Mouse (Mus musculus) forebrain, embryonic 11.5 days (tissue): Measurements from ENCODE around the gene Ache. TPM values are rescaled to one million over a fixed set of nuclear protein-coding genes. Genes with fewer than 3 reads are reported as not detected.

Source experiments
- ATAC-seq: fragments of 200-750 bp; cut with Nextera tagmentation; replicated peaks from 2 replicates; pipeline ENCODE4 v1.8.0; 2017; ENCODE audit warnings: moderate TSS enrichment; ENCODE audit not compliant: low FRiP score
- DNase-seq: peaks from one replicate; pipeline ENCODE4 v3.0.0-alpha.2; 2017; ENCODE audit warnings: low spot score
- H3K27ac ChIP-seq: fragments of 300-500 bp; sonication (generic); 2 replicates; pipeline ENCODE4 v1.5.1; 2014; ENCODE audit warnings: low read depth, low read length
- H3K27me3 ChIP-seq: fragments of 300-500 bp; sonication (generic); 2 replicates; pipeline ENCODE4 v1.6.1; 2014; ENCODE audit warnings: mild to moderate bottlenecking, low read length, mixed read lengths; ENCODE audit not compliant: control insufficient read depth, insufficient read depth
- H3K36me3 ChIP-seq: fragments of 300-500 bp; sonication (generic); 2 replicates; pipeline ENCODE4 v1.6.1; 2014; ENCODE audit warnings: mild to moderate bottlenecking, low read length, moderate library complexity, mixed read lengths; ENCODE audit not compliant: control insufficient read depth, insufficient read depth
- H3K4me1 ChIP-seq: fragments of 300-500 bp; sonication (generic); replicated peaks from 2 replicates; pipeline ENCODE4 v1.6.1; 2014; ENCODE audit warnings: low read length, mixed read lengths; ENCODE audit not compliant: control insufficient read depth, insufficient read depth
- H3K4me2 ChIP-seq: fragments of 300-500 bp; sonication (generic); 2 replicates; pipeline ENCODE4 v1.6.1; 2014; ENCODE audit warnings: low read depth, mild to moderate bottlenecking, low read length, moderate library complexity, mixed read lengths; ENCODE audit not compliant: severe bottlenecking
- H3K4me3 ChIP-seq: fragments of 300-500 bp; sonication (generic); 2 replicates; pipeline ENCODE4 v1.5.1; 2014; ENCODE audit warnings: low read depth, low read length
- H3K9ac ChIP-seq: fragments of 300-500 bp; sonication (generic); 2 replicates; pipeline ENCODE4 v1.6.1; 2014; ENCODE audit warnings: low read length
- H3K9me3 ChIP-seq: fragments of 300-500 bp; sonication (generic); 2 replicates; pipeline ENCODE4 v1.6.1; 2016; ENCODE audit warnings: low read length, mixed read lengths; ENCODE audit not compliant: control insufficient read depth
- WGBS: fragments of 180-500 bp; shearing (Covaris S2); extraction: QIAGEN DNeasy Blood & Tissue Kit; methylation state at CpG from one replicate; pipeline ENCODE4 v1.1.7; 2014; 5-methylcytosine and 5-hydroxymethylcytosine counted together
- polyA plus RNA-seq: library from polyadenylated mRNA; unstranded; fragments of >200 nt; fragmentation: Nextera tagmentation; extraction: Ambion mirVana; gene quantifications from 2 replicates; pipeline ENCODE4 v1.2.1, GENCODE M21; 2014

Gene Ache
- polyA plus RNA-seq, 1 experiment from 2014 or later = 3.0 TPM

DNA sequence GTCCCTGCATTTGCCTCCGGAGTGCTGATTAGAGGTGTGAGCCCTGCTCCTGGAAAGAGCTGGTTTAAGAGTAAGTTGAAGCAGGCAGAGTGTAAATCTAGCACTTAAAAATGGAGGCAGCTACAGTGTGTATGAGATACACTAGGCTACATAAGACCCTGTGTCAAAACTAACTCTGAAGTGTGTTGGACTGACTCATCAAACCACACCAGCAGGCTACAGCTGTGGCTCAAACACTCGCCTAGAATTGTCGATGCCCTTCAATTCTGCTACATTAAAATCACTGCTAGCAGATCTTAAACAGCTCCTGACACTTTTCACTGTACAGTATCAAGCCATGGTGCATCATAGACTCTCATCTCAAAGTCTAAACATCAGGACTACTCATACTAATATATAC lies 16.8 kb downstream of the Ache start:
- Histone ChIP-seq H3K36me3 (peaks cover 27% of the 10 kb centered on the region), H3K9me3 (no peaks in the 10 kb centered on the region), H3K27me3 (no peaks in the 10 kb centered on the region), H3K4me2 (no peak overlapping the region), H3K4me1 (peaks cover 8% of the 10 kb centered on the region), H3K4me3 (no peak overlapping the region), H3K27ac (no peak overlapping the region), H3K9ac (no peak overlapping the region)
- no peak for DNase-seq
- 94% methylated on average over 3 of the region's 3 CpGs for WGBS
- no peak for ATAC-seq

DNA sequence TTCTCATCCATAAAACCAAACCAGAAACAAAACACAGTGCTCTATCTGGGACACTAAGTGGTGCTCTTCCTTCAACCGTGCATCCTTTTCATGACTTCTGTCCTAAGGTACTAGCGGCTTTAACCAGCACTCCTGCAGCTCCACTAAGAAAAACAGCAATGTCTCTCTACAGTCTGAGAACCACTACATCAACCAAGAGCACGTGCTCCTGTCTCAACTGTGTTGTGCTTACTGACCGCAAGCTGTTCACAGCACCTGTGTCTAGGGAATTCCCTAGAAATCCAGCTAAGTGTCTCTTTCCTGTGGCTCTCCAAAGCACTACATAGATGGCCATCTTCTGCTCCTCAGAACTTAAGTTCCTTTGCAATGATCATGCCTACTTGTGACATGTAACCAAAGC lies 17.5 kb downstream of the Ache start:
- no peak overlapping the region for H3K27ac ChIP-seq
- H3K9ac ChIP-seq = no peak overlapping the region
- no peak overlapping the region for H3K4me2 ChIP-seq
- no peak overlapping the region for H3K4me3 ChIP-seq
- peaks cover 8% of the 10 kb centered on the region for H3K4me1 ChIP-seq
- H3K9me3 ChIP-seq = no peaks in the 10 kb centered on the region
- no peaks in the 10 kb centered on the region for H3K27me3 ChIP-seq
- no peak for ATAC-seq
- peaks cover 28% of the 10 kb centered on the region for H3K36me3 ChIP-seq
- 88% methylated on average over 4 of the region's 4 CpGs for WGBS
- DNase-seq = no peak

DNA sequence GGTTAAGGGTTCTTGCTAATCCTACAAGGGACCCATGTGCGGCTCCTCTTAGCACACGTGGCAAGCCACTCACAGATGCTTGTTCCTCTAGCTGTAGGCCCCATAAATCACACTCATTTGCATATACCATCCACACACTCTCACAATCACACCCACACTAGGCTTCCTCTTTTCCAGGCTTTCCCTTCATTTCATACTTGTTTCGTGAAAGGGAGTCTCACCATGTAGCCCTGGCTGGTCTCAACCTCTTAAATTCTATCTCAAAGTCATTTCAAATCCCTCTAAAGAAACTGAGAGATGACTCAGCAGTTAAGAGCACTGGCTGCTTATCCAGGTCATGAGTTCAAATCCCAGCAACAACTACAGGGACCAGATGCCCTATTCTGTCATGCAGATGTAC lies 18.5 kb downstream of the Ache start:
- Histone ChIP-seq H3K27me3 (no peaks in the 10 kb centered on the region), H3K4me2 (peak overlapping the region; percentile 78), H3K36me3 (peaks cover 23% of the 10 kb centered on the region), H3K9me3 (no peaks in the 10 kb centered on the region), H3K27ac (no peak overlapping the region), H3K4me3 (peak overlapping the region; percentile 93), H3K4me1 (peaks cover 8% of the 10 kb centered on the region), H3K9ac (no peak overlapping the region)
- DNase-seq = no peak
- no peak for ATAC-seq
- 82% methylated on average over 3 of the region's 3 CpGs for WGBS

DNA sequence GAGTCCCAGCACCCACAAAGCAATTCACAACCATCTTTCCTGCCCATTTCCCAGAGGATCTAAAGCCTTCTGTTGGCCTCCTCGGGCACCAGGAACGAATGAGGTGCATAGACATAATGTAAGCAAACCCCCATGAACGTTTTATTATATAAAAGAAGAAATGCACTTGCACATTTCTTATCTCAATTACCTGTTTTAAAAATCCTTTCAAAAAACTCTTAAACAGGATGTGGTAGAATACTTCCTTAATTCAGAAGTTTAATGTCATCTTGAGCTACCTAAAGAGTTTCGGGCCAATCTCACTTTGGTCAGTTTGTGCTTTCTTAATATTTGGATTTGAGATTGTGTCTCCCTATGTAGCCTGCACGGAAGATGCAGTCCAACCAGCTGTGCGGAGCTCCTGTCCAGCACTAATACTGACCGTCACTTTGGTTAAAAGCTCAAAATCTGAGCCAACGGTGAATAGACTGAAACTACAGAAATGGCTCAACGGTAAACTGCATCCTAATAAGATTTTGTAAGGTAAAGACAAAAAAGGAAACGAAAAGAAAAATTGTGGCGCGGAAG lies 19.2 kb downstream of the Ache start:
- H3K4me3 ChIP-seq = peak overlapping the region; percentile 93
- no peak for DNase-seq
- ATAC-seq = no peak
- H3K9ac ChIP-seq = peak overlapping the region; percentile 97
- H3K4me2 ChIP-seq = peak overlapping the region; percentile 78
- no peaks in the 10 kb centered on the region for H3K27me3 ChIP-seq
- WGBS = 16% methylated on average over 12 of the region's 12 CpGs
- no peaks in the 10 kb centered on the region for H3K9me3 ChIP-seq
- peaks cover 8% of the 10 kb centered on the region for H3K4me1 ChIP-seq
- peaks cover 23% of the 10 kb centered on the region for H3K36me3 ChIP-seq
- H3K27ac ChIP-seq = peak overlapping the region; percentile 94

DNA sequence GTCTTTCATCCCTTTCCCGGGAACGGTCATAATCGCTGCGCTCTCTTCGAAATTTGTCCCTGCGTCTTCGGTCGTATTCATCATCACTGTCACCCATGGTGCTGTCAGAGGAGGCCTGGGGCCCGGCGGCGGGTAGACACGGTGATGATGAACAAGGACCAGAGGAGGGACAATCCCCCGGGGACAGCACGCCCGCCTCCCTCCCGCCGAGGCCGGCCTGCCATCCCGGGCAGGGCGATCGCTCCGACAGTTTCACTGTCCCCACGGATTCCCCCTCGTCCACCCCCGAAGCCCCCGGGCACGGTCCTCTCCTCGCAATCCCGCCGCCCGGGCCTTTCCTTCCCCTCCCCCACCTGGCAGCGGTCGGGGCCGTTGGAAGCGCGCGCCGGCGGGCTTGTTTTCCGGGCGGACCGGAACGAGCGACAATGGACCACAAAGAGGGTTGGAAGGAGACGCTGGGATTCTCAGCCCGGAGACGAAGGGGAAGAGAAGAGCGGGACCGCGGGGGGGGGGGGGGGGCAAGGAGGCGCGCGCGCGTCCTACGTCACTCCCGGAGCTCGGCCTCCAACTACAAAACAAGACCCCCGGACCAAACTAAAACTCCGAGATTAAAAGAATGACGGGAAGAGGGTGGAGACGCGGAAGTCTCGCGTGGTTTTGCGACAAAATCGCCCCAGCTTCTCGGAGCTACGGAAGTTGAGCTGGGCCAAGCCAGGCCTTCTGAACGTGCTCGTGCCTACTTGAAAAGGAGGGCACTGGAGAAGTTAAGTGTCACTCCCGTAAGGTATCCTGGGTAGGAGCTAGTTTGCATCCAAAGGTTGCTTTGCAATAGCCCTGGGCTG lies 20.0 kb downstream of the Ache start, which contains the start of gene Srrt:
Gene Srrt (minus strand): TSS at position 604 of the 842 bp plus-strand sequence.
- Histone ChIP-seq H3K4me1 (peaks cover 8% of the 10 kb centered on the region), H3K36me3 (peaks cover 20% of the 10 kb centered on the region), H3K9ac (peak within 1 kb of the TSS; percentile 97), H3K9me3 (no peaks in the 10 kb centered on the region), H3K4me3 (peak within 1 kb of the TSS; percentile 93), H3K27me3 (no peaks in the 10 kb centered on the region), H3K27ac (peak within 1 kb of the TSS; percentile 94), H3K4me2 (peak within 1 kb of the TSS; percentile 78)
- ATAC-seq = peak; percentile 82
- DNase-seq = peak; percentile 96
- WGBS = under 1% methylated on average over 65 of the region's 72 CpGs

DNA sequence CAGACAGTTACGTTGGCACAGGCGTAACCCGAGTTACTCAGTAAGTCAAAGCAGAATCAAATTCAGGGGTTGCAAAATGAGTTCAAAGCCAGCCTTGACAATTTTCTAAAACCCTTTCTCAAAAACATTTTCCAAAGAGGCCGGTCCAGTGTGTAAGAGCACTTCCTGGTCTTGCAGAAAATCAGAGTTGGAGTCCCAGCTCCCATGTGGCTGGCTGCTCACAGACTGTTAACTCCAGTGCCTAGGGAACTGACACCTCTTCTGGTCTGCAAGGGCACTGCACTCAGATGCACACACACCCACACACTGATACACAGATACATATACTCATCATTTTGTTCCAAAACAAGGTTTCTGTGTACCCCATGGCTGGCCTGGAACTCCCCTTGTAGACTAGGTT lies 21.0 kb downstream of the Ache start:
- DNase-seq = no peak
- Histone ChIP-seq H3K9ac (peak overlapping the region; percentile 70; the same call in 1 of the 2 replicates), H3K9me3 (no peaks in the 10 kb centered on the region), H3K4me1 (peaks cover 15% of the 10 kb centered on the region), H3K27me3 (no peaks in the 10 kb centered on the region), H3K27ac (no peak overlapping the region; the same call in 1 of the 2 replicates), H3K36me3 (peaks cover 17% of the 10 kb centered on the region), H3K4me2 (peak overlapping the region; percentile 78; the same call in 1 of the 2 replicates), H3K4me3 (peak overlapping the region; percentile 93)
- WGBS = 96% methylated on average over 4 of the region's 4 CpGs
- no peak for ATAC-seq

DNA sequence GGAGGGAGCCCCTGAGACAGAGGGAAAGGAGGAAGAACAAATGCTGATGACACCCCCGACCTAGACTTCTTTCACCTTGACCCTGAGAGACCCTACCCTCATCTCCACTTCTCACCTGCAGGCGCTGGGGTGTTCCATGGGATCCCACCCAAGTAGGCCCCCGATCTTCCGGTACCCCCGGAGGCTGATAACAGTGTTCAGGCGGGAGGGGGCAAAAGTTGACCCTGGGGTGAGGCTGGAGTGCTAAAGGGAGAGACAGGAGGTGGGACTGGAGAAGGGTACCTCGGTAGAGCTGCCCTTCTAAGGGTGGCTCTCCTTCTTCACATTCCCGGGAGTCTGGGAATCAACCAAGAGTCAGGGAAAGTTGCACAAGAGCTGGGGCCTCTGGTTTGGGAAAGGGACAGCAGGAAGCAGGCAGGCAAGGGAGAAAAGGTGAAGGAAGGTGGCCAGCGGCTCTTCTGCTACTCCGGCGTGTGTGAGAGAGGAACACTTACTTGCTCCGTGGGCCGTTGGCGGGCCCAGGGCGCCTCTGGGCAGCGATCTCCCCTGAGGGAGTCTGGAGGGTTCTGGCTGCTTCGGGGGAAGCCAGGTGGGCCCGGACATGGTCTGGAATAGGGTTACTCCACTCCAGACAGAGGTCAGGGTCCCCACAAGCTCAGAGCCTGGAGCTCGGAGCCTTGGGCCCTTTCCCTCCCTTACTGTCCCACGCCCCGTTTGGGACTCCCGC lies 26.3 kb downstream of the Ache start:
- Histone ChIP-seq H3K27ac (peak overlapping the region; percentile 79), H3K9me3 (no peaks in the 10 kb centered on the region), H3K4me3 (peak overlapping the region; percentile 63), H3K4me1 (peaks cover 19% of the 10 kb centered on the region), H3K9ac (peak overlapping the region; percentile 87), H3K4me2 (peak overlapping the region; percentile 89), H3K27me3 (no peaks in the 10 kb centered on the region), H3K36me3 (peaks cover 14% of the 10 kb centered on the region)
- ATAC-seq (peak; percentile 69), DNase-seq (no peak)
- 2% methylated on average over 22 of the region's 22 CpGs for WGBS

DNA sequence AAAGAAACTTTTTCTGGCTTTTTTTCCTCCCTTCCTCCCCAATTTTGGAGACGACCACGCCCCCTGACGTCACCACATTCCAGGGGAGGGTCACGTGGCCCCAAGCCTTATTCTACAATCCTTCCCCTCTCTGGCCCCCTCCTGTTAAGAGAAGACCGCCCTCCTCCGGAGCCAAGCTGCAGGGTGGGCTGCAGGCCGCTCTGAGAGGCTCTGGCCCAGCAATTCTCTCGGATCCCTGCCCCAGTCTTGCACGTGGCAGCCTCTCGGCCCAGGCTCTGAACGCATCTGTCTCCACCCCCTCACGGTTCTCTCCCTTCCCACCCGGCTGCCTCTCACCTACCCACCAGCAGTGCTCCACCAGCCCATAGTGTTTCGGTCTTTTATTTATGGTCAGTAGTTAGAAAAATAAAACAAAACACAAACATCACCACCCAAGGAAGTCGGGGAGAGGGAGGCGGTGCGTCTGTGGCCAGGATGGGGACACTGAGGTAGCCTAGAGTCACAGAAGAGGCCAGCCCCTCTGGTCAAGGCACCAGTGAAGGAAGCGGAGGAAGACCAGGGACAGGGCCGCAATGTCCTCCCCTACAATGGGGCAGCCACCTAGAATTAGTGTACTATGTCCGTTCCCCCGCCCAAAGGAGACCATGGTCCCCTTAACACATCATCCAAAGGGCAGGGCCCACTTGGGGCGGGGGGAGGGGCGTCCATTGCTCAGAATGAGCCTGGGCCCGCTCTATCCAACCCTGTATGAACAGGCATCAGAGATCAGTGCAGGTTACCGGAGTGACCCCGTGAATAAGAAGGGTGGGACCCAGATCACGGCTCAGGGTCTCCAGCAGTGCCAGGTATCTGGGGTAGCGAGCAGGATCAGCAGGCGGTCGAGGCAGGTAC lies 27.1 kb downstream of the Ache start, which contains the start of gene Trip6:
Gene Trip6 (minus strand): TSS at position 212 of the 891 bp plus-strand sequence.
- Histone ChIP-seq H3K36me3 (peaks cover 6% of the 10 kb centered on the region; the same call in 1 of the 2 replicates), H3K9me3 (no peaks in the 10 kb centered on the region), H3K27ac (peak within 1 kb of the TSS; percentile 82)

More for the DNA sequence above, 27.1 kb downstream of the Ache start, which contains the start of gene Trip6:
- Histone ChIP-seq H3K9ac (peak within 1 kb of the TSS; percentile 87), H3K4me1 (peaks cover 19% of the 10 kb centered on the region), H3K4me3 (peak within 1 kb of the TSS; percentile 63), H3K27me3 (no peaks in the 10 kb centered on the region), H3K4me2 (peak within 1 kb of the TSS; percentile 89)
- DNase-seq = peak; percentile 95
- peak; percentile 92 for ATAC-seq
- WGBS = 9% methylated on average over 30 of the region's 30 CpGs
